Mouse (Mus musculus): ENCODE data around the gene Nfe2l3.

Gene Nfe2l3

DNA sequence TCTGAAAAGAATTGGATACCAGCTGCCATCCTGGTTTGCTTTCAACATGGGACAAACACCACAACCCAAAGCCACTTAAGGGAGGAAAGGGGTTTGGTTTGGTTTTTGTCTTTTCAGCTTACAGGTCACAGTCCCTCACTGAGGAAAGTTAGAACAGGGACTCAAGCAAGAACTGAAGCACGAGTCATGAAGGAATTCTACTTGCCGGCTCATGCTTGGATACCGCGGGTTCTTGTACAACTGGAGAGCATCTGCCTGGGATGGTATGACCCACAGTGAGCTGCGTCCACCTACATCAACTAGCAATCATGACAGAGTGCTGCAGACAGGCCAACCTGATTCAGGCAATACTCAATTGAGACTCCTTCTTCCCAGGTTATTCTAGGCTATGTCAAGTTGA lies 54.3 kb downstream of the Nfe2l3 start:
- H3K36me3 ChIP-seq (ENCODE audit: control insufficient read depth, insufficient read depth, low read length, poor library complexity, severe bottlenecking): no peaks in the 10 kb centered on the region
- no peak for DNase-seq (ENCODE audit: low read depth, low spot score)
- H3K27me3 ChIP-seq (ENCODE audit: control insufficient read depth, insufficient read depth, low read length, poor library complexity, severe bottlenecking): no peaks in the 10 kb centered on the region

DNA sequence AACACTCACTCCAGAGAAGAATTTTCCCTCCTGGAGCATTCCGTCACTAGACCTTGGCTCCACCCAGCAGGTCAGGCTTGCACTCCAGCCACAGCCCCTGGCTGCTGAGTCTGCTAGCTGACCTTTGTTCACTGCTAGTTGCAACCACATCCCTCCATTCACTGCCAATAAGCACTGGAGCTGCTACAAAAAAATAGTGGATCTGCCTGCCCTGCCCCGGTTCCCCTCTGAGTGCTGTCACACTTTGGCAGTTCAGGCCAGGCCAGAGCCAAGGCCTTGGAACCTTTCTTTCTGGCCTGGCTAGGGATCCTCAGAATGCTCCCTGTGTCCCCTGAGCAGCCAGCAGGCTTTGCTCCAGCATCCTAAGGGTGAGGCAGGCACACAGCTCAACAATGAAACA lies 57.3 kb downstream of the Nfe2l3 start:
- no peaks in the 10 kb centered on the region for H3K27me3 ChIP-seq (ENCODE audit: control insufficient read depth, insufficient read depth, low read length, poor library complexity, severe bottlenecking)
- no peaks in the 10 kb centered on the region for H3K36me3 ChIP-seq (ENCODE audit: control insufficient read depth, insufficient read depth, low read length, poor library complexity, severe bottlenecking)
- no peak for DNase-seq (ENCODE audit: low read depth, low spot score)

DNA sequence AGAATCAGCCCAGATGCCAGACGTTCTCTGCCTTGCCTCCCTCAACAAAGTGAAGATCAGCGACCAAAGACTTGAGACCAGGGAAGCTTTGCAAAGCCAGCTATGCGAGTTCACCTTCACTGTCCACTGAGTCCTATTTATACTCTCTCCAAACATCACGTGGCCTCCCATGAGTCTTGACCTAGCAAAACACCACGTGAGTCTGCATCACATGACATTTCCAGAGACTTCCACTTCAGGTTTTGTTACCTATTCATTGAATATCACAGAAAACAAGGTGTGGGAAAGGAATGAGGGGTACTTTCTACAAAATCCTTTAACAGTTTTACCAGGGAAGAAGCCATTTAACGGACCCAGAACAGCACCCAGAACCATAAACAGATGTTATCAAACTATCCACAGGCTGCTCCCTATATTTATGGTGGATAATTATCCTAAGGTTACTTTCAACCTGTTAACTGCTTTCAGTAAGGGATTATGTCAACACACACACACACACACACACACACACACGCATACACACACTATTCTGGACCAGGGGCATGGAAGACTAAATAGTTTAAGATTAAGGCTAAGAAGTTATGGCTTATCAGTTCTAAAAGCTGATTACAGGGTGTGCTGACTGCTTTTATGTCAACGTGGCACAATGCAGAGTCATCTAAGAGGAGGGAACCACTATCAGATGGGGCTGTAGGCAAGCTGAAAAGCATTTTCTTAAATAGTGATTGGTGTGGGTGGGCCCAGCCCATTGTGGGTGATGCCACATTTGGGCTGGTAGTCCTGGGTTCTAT lies 65.0 kb downstream of the Nfe2l3 start:
- DNase-seq (ENCODE audit: low read depth, low spot score): no peak
- no peaks in the 10 kb centered on the region for H3K36me3 ChIP-seq (ENCODE audit: control insufficient read depth, insufficient read depth, low read length, poor library complexity, severe bottlenecking)
- H3K27me3 ChIP-seq (ENCODE audit: control insufficient read depth, insufficient read depth, low read length, poor library complexity, severe bottlenecking): no peaks in the 10 kb centered on the region

DNA sequence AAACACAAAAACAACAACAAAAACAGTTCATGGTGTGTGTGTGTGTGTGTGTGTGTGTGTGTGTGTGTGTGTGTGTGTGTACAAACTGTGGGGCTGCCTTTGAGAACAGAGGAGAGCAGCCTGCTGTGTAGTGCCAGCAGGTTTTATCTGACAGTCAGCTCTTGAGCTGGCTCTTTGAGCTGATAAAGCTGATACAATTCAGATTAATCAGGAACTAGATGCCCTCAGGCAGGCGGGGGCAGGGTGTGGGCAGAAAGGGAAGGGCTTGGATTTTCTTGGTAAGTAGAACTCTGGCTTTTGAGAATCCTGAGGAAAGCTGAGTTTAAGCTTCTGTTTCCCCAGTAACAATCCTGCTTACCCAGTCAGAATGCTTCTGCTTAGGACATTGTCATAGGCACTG lies 73.2 kb downstream of the Nfe2l3 start:
- H3K36me3 ChIP-seq (ENCODE audit: control insufficient read depth, insufficient read depth, low read length, poor library complexity, severe bottlenecking): no peaks in the 10 kb centered on the region
- H3K27me3 ChIP-seq (ENCODE audit: control insufficient read depth, insufficient read depth, low read length, poor library complexity, severe bottlenecking): no peaks in the 10 kb centered on the region
- no peak for DNase-seq (ENCODE audit: low read depth, low spot score)

DNA sequence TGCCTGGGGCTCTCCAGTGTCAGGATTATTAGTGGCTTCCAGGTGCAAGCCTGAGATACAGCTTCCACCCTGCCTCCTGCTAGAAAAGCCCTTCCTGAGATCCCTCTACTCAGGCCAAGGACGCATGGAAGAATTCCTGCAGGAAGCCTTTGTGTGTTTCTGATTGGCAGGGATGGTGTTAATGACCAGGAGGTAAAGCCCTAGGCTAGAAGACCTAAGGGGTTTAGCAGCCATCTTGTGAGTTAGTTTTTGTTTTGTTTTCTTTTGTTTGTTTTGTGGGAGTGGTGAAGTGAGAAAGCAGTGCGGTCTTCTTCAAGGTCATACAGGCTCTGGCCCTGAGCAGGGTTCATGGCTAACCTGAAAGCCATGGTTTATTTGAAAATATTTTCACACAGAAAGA lies 75.1 kb downstream of the Nfe2l3 start:
- no peak for DNase-seq (ENCODE audit: low read depth, low spot score)
- H3K27me3 ChIP-seq (ENCODE audit: control insufficient read depth, insufficient read depth, low read length, poor library complexity, severe bottlenecking): no peaks in the 10 kb centered on the region
- H3K36me3 ChIP-seq (ENCODE audit: control insufficient read depth, insufficient read depth, low read length, poor library complexity, severe bottlenecking): no peaks in the 10 kb centered on the region

All from splenic B cell, adult 2 months (primary cell).